Mouse (Mus musculus) layer of hippocampus, postnatal 36 days (tissue): ENCODE measurements around the gene Nkx2-2. TPM values are rescaled to one million over a fixed set of nuclear protein-coding genes. Genes with fewer than 3 reads are reported as not detected.

Experiments
- DNase-seq, 2 experiments: peaks; one replicate each; pipeline ENCODE4 v3.0.0; 2022
- total RNA-seq, 2 experiments: library from RNA; stranded (reverse); gene quantifications; 2 replicates each; pipeline ENCODE4 v1.2.3; 2021

Gene Nkx2-2
- 1 to 10 TPM; 6.4 to 6.6 TPM for total RNA-seq

GRCm38 (mm10) chr2:147193271-147194255 lies at the start of gene Nkx2-2:
Gene Nkx2-2 (minus strand): TSS chr2:147194243.
- no peak for DNase-seq

- no peak for DNase-seq
Observed at GRCm38 (mm10) chr2:147235707-147236290, 41.8 kb upstream of the Nkx2-2 start.

GRCm38 (mm10) chr2:147231175-147231574 lies 37.1 kb upstream of the Nkx2-2 start:
- DNase-seq: no peak

- DNase-seq: no peak
Observed at GRCm38 (mm10) chr2:147205076-147205615, 11.1 kb upstream of the Nkx2-2 start.

GRCm38 (mm10) chr2:147194711-147195615 lies 920 bp upstream of the Nkx2-2 start:
- no peak for DNase-seq

- no peak for DNase-seq
Observed at GRCm38 (mm10) chr2:147192731-147193130, 1.3 kb downstream of the Nkx2-2 start.

GRCm38 (mm10) chr2:147190316-147191021 lies 3.6 kb downstream of the Nkx2-2 start:
- no peak for DNase-seq

GRCm38 (mm10) chr2:147189546-147190315 lies 4.3 kb downstream of the Nkx2-2 start:
- DNase-seq: no peak

- DNase-seq: no peak
Observed at GRCm38 (mm10) chr2:147188871-147189545, 5.0 kb downstream of the Nkx2-2 start.

GRCm38 (mm10) chr2:147188074-147188700 lies 5.9 kb downstream of the Nkx2-2 start:
- DNase-seq: no peak

- no peak for DNase-seq
Observed at GRCm38 (mm10) chr2:147187061-147187870, 6.8 kb downstream of the Nkx2-2 start.

- no peak for DNase-seq
Observed at GRCm38 (mm10) chr2:147186261-147186681, 7.8 kb downstream of the Nkx2-2 start.

GRCm38 (mm10) chr2:147185561-147185960 lies 8.5 kb downstream of the Nkx2-2 start:
- no peak for DNase-seq

GRCm38 (mm10) chr2:147184071-147184990 lies 9.7 kb downstream of the Nkx2-2 start:
- DNase-seq: no peak

- no peak for DNase-seq
Observed at GRCm38 (mm10) chr2:147183521-147183920, 10.5 kb downstream of the Nkx2-2 start.

GRCm38 (mm10) chr2:147182709-147183260 lies 11.3 kb downstream of the Nkx2-2 start:
- no peak for DNase-seq
